Mouse (Mus musculus): ENCODE results near the gene Tdpoz3.
"Not testable (repeated sequence)": the region's sequence is repeated elsewhere in the genome, so short reads cannot be mapped to it uniquely, and the experiment has no call there.

Gene Tdpoz3

GRCm38 (mm10) chr3:93825720-93826119, at the start of gene Tdpoz3:
TSS of gene Tdpoz3 (plus strand) at chr3:93826020.
- DNase-seq = not testable (repeated sequence)

- not testable (repeated sequence) for DNase-seq
Measured at GRCm38 (mm10) chr3:93796098-93796497, 29.7 kb upstream of the Tdpoz3 start, which contains the start of gene Tdpoz4. TSS of gene Tdpoz4 (plus strand) at chr3:93796398.

- DNase-seq = not testable (repeated sequence)
Measured at GRCm38 (mm10) chr3:93813341-93813740, 12.5 kb upstream of the Tdpoz3 start.

GRCm38 (mm10) chr3:93858957-93859356, 33.1 kb downstream of the Tdpoz3 start:
- DNase-seq = not testable (repeated sequence)

- not testable (repeated sequence) for DNase-seq
Measured at GRCm38 (mm10) chr3:93870635-93871034, 44.8 kb downstream of the Tdpoz3 start.

Measured in right cerebral cortex, adult 18-20 months (tissue).